Mouse (Mus musculus) embryonic facial prominence, embryonic 10.5 days (tissue): ENCODE results near the gene Lamtor2. TPM values are rescaled to one million over a fixed set of nuclear protein-coding genes. Genes with fewer than 3 reads are reported as not detected.

ENCODE experiments used
- DNase-seq: peaks from one replicate; pipeline ENCODE4 v3.0.0-alpha.2; 2017; ENCODE audit warnings: low spot score
- H3K27ac ChIP-seq: fragments of 300-500 bp; sonication (generic); replicated peaks from 2 replicates; pipeline ENCODE4 v1.5.1; 2016; ENCODE audit warnings: mild to moderate bottlenecking
- H3K27me3 ChIP-seq: fragments of 300-500 bp; sonication (generic); replicated peaks from 2 replicates; pipeline ENCODE4 v1.6.1; 2016; ENCODE audit warnings: low read depth, mild to moderate bottlenecking; ENCODE audit not compliant: poor library complexity, severe bottlenecking
- H3K36me3 ChIP-seq: fragments of 300-500 bp; sonication (generic); replicated peaks from 2 replicates; pipeline ENCODE4 v1.6.1; 2016; ENCODE audit warnings: mild to moderate bottlenecking, moderate library complexity
- H3K4me1 ChIP-seq: fragments of 300-500 bp; sonication (generic); 2 replicates; pipeline ENCODE4 v1.6.1; 2016
- H3K4me3 ChIP-seq: fragments of 300-500 bp; sonication (generic); 2 replicates; pipeline ENCODE4 v1.5.1; 2016; ENCODE audit warnings: mild to moderate bottlenecking, moderate library complexity
- H3K9me3 ChIP-seq: fragments of 300-500 bp; sonication (generic); 2 replicates; pipeline ENCODE4 v1.6.1; 2016; ENCODE audit warnings: mild to moderate bottlenecking
- WGBS: fragments of 180-500 bp; shearing (Covaris S2); methylation state at CpG from one replicate; pipeline ENCODE4 v1.1.7; 2016; 5-methylcytosine and 5-hydroxymethylcytosine counted together
- microRNA counts: library from miRNA; unstranded; fragments of <30 nt; microRNA quantifications from one replicate; lab custom pipeline; 2017
- microRNA-seq: library from miRNA; unstranded; fragments of <30 nt; microRNA quantifications from one replicate; pipeline ENCODE4, GENCODE M21; 2017
- polyA plus RNA-seq: library from polyadenylated mRNA; unstranded; fragments of >200 nt; fragmentation: Nextera tagmentation; extraction: Ambion mirVana; gene quantifications from 2 replicates; pipeline ENCODE4 v1.2.1, GENCODE M21; 2016

The Lamtor2 gene
- polyA plus RNA-seq, 1 experiment from 2014 or later: 161 TPM

GRCm38 (mm10) chr3:88502641-88503504 is 50.0 kb downstream of the Lamtor2 start:
- H3K27me3 ChIP-seq: peaks cover 45% of the 10 kb centered on the region
- H3K27ac ChIP-seq: peak overlapping the region; percentile 75
- H3K4me1 ChIP-seq: peaks cover 66% of the 10 kb centered on the region
- H3K36me3 ChIP-seq: no peaks in the 10 kb centered on the region
- DNase-seq: peak; percentile 75
- peak overlapping the region; percentile 68 for H3K4me3 ChIP-seq
- WGBS: under 1% methylated on average over 55 of the region's 55 CpGs
- no peaks in the 10 kb centered on the region for H3K9me3 ChIP-seq

GRCm38 (mm10) chr3:88502031-88502571 is 50.8 kb downstream of the Lamtor2 start:
- peaks cover 45% of the 10 kb centered on the region for H3K27me3 ChIP-seq
- peak overlapping the region; percentile 68 for H3K4me3 ChIP-seq
- no peaks in the 10 kb centered on the region for H3K36me3 ChIP-seq
- H3K4me1 ChIP-seq: peaks cover 63% of the 10 kb centered on the region
- no peaks in the 10 kb centered on the region for H3K9me3 ChIP-seq
- no peak for DNase-seq
- 12% methylated on average over 11 of the region's 11 CpGs for WGBS
- peak overlapping the region; percentile 75; the same call in 1 of the 2 replicates for H3K27ac ChIP-seq

- Histone ChIP-seq H3K36me3 (no peaks in the 10 kb centered on the region), H3K4me3 (peak overlapping the region; percentile 68), H3K27me3 (peaks cover 45% of the 10 kb centered on the region), H3K9me3 (no peaks in the 10 kb centered on the region), H3K4me1 (peaks cover 57% of the 10 kb centered on the region), H3K27ac (0 out of 2 replicates have a peak overlapping the region, but pooled peaks have one; percentile 11)
- WGBS: 50% methylated on average over 6 of the region's 6 CpGs
- no peak for DNase-seq
Observed at GRCm38 (mm10) chr3:88501366-88502030, 51.4 kb downstream of the Lamtor2 start.

- peak overlapping the region; percentile 23; the same call in 1 of the 2 replicates for H3K4me3 ChIP-seq
- DNase-seq: no peak
- H3K4me1 ChIP-seq: peaks cover 50% of the 10 kb centered on the region
- H3K36me3 ChIP-seq: no peaks in the 10 kb centered on the region
- H3K27me3 ChIP-seq: peaks cover 45% of the 10 kb centered on the region
- 55% methylated on average over 4 of the region's 4 CpGs for WGBS
- H3K9me3 ChIP-seq: no peaks in the 10 kb centered on the region
- no peak overlapping the region for H3K27ac ChIP-seq
Observed at GRCm38 (mm10) chr3:88500655-88501365, 52.1 kb downstream of the Lamtor2 start.

GRCm38 (mm10) chr3:88500087-88500486 is 52.8 kb downstream of the Lamtor2 start:
- H3K9me3 ChIP-seq: no peaks in the 10 kb centered on the region
- peaks cover 44% of the 10 kb centered on the region for H3K4me1 ChIP-seq
- no peak for DNase-seq
- H3K36me3 ChIP-seq: no peaks in the 10 kb centered on the region
- no peak overlapping the region for H3K4me3 ChIP-seq
- no peak overlapping the region for H3K27ac ChIP-seq
- 87% methylated on average over 7 of the region's 7 CpGs for whole genome bisulfite sequencing
- H3K27me3 ChIP-seq: peaks cover 45% of the 10 kb centered on the region

MicroRNAs encoded within 50 kb of the gene (microRNA counts, 519-probe panel; counts per million panel counts)
- microRNA mmu-miR-1905 (lab: Ali Mortazavi, UCI): 188 counts per million, percentile 57 among the panel's probes with 10 or more counts

Small RNAs within 50 kb of the gene (microRNA-seq; reads per million reads assigned to microRNA genes)
- gene Mir1905: not detected

Other genes with a start within 250 kb of the Lamtor2 start
- gene Glmp, start 228.1 kb downstream of the Lamtor2 start, polyA plus RNA-seq: 142 and 153 TPM in 2 replicates
- gene Tmem79, start 216.9 kb downstream of the Lamtor2 start, polyA plus RNA-seq: 2.4 and 4.8 TPM in 2 replicates
- 84.8 and 86.3 TPM in 2 replicates for gene Smg5, start 216.8 kb downstream of the Lamtor2 start, polyA plus RNA-seq
- gene Paqr6, start 188.5 kb downstream of the Lamtor2 start, polyA plus RNA-seq: 0.43 and 1.2 TPM in 2 replicates
- gene Bglap3, start 180.3 kb downstream of the Lamtor2 start, polyA plus RNA-seq: 0.10 and 0.35 TPM in 2 replicates
- not detected in 2 replicates for gene Bglap2, start 174.4 kb downstream of the Lamtor2 start, polyA plus RNA-seq
- not detected in 2 replicates for gene Bglap, start 168.6 kb downstream of the Lamtor2 start, polyA plus RNA-seq
- gene Pmf1, start 142.7 kb downstream of the Lamtor2 start, polyA plus RNA-seq: 184 and 194 TPM in 2 replicates
- 17.5 and 17.6 TPM in 2 replicates for gene Slc25a44, start 127.9 kb downstream of the Lamtor2 start, polyA plus RNA-seq
- 5.9 and 7.1 TPM in 2 replicates for gene Sema4a, start 91.9 kb downstream of the Lamtor2 start, polyA plus RNA-seq
- gene Lmna, start 43.1 kb downstream of the Lamtor2 start, polyA plus RNA-seq: 15.2 and 17.9 TPM in 2 replicates
- gene Mex3a, start 20.7 kb downstream of the Lamtor2 start, polyA plus RNA-seq: 33.6 and 37.4 TPM in 2 replicates
- gene Rab25, start 4.8 kb downstream of the Lamtor2 start, polyA plus RNA-seq: 4.9 and 5.8 TPM in 2 replicates
- 68.6 and 77.9 TPM in 2 replicates for gene Ubqln4, start 684 bp upstream of the Lamtor2 start, polyA plus RNA-seq
- gene Ssr2, start 22.8 kb upstream of the Lamtor2 start, polyA plus RNA-seq: 229 and 231 TPM in 2 replicates
- 110 and 116 TPM in 2 replicates for gene Arhgef2, start 52.9 kb upstream of the Lamtor2 start, polyA plus RNA-seq
- gene Rxfp4, start 100.1 kb upstream of the Lamtor2 start, polyA plus RNA-seq: not detected in 2 replicates
- 98.6 and 105 TPM in 2 replicates for gene Khdc4, start 132.7 kb upstream of the Lamtor2 start, polyA plus RNA-seq
- 32.9 and 33.4 TPM in 2 replicates for gene Rit1, start 163.8 kb upstream of the Lamtor2 start, polyA plus RNA-seq
- 52.4 and 59.1 TPM in 2 replicates for gene Syt11, start 222.1 kb upstream of the Lamtor2 start, polyA plus RNA-seq